Mouse (Mus musculus) megakaryocyte, embryonic 14.5 days (primary cell): ENCODE data around the gene Igf2r.

Source experiments
- FLI1 ChIP-seq: IDR thresholded peaks from 2 replicates; pipeline ENCODE4 v1.6.1; 2012; ENCODE audit warnings: low read length, inconsistent platforms, mixed read lengths
- GATA1 ChIP-seq: IDR thresholded peaks from 3 replicates; pipeline ENCODE4 v1.6.1; 2012; ENCODE audit warnings: mixed read lengths, low read length, inconsistent platforms, borderline replicate concordance

- TF ChIP-seq GATA1, result no peak
- TF ChIP-seq FLI1, result no peak
These were observed 2.1 kb downstream of the Igf2r start for GRCm38 (mm10) chr17:12767294-12767852.
